Mouse (Mus musculus): ENCODE measurements around the gene Ppp1r14b. TPM values are rescaled to one million over a fixed set of nuclear protein-coding genes. Genes with fewer than 3 reads are reported as not detected.

Gene Ppp1r14b
- polyA plus RNA-seq, 1 experiment from 2014 or later: 99.5 TPM

GRCm38 (mm10) chr19:6977759-6978638 is 3.2 kb downstream of the Ppp1r14b start:
- H3K4me3 ChIP-seq (ENCODE audit: low read depth, low read length): 0 out of 2 replicates have a peak overlapping the region, but pooled peaks have one; percentile 67
- ATAC-seq (ENCODE audit: insufficient number of reproducible peaks, insufficient read depth, low FRiP score, low read depth): no peak
- H3K27ac ChIP-seq (ENCODE audit: low read length): peak overlapping the region; percentile 41
- peaks cover 21% of the 10 kb centered on the region for H3K36me3 ChIP-seq (ENCODE audit: control insufficient read depth, insufficient read depth, low read length)
- H3K9me3 ChIP-seq (ENCODE audit: control insufficient read depth, low read depth, low read length): no peaks in the 10 kb centered on the region
- 0 out of 2 replicates have a peak overlapping the region, but pooled peaks have one; percentile 60 for H3K9ac ChIP-seq (replicated peaks; ENCODE audit: low read depth, low read length)
- H3K4me1 ChIP-seq (ENCODE audit: control insufficient read depth, insufficient read depth, low read length): peaks cover 34% of the 10 kb centered on the region
- 80% methylated on average over 13 of the region's 13 CpGs for WGBS
- peak overlapping the region; percentile 76; the same call in 1 of the 2 replicates for H3K4me2 ChIP-seq (replicated peaks; ENCODE audit: low read depth, low read length)
- H3K27me3 ChIP-seq (ENCODE audit: control insufficient read depth, insufficient read depth, low read length): no peaks in the 10 kb centered on the region

- Histone ChIP-seq H3K9me3 (ENCODE audit: control insufficient read depth, low read depth, low read length) (no peaks in the 10 kb centered on the region), H3K36me3 (ENCODE audit: control insufficient read depth, insufficient read depth, low read length) (peaks cover 23% of the 10 kb centered on the region), H3K9ac (replicated peaks; ENCODE audit: low read depth, low read length) (peak overlapping the region; percentile 60; the same call in 1 of the 2 replicates), H3K4me1 (ENCODE audit: control insufficient read depth, insufficient read depth, low read length) (peaks cover 34% of the 10 kb centered on the region), H3K4me2 (replicated peaks; ENCODE audit: low read depth, low read length) (peak overlapping the region; percentile 76), H3K27me3 (ENCODE audit: control insufficient read depth, insufficient read depth, low read length) (no peaks in the 10 kb centered on the region), H3K4me3 (ENCODE audit: low read depth, low read length) (peak overlapping the region; percentile 67), H3K27ac (ENCODE audit: low read length) (peak overlapping the region; percentile 41)
- no peak for ATAC-seq (ENCODE audit: insufficient number of reproducible peaks, insufficient read depth, low FRiP score, low read depth)
- 29% methylated on average over 3 of the region's 3 CpGs for WGBS
Measured at GRCm38 (mm10) chr19:6978639-6978974, 3.8 kb downstream of the Ppp1r14b start.

DNA sequence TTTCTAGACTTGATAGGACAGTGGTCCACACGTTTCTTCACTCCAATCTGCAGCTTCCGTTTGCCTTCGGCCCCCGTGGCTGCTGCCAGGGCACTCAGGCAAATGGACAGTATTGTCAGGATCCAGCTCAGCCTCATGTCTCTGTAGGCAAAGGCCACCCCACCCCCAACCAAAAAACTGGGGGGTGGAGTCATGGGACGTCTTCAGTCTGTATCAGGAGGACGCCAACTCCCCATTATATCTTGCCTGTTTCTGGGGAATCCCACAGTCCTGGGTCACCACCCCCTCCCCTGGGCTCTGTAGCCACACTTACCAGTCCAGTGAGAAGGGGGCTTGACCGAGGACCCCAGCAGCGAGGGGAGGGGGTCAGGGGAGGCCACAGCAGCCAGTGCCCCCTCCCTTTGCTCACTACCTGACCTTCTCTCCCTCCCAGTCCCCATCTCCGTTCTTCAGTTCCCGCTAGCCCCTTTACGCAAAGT is 4.3 kb downstream of the Ppp1r14b start:
- Histone ChIP-seq H3K9ac (replicated peaks; ENCODE audit: low read depth, low read length) (peak overlapping the region; percentile 60), H3K27me3 (ENCODE audit: control insufficient read depth, insufficient read depth, low read length) (no peaks in the 10 kb centered on the region), H3K9me3 (ENCODE audit: control insufficient read depth, low read depth, low read length) (no peaks in the 10 kb centered on the region), H3K4me2 (replicated peaks; ENCODE audit: low read depth, low read length) (peak overlapping the region; percentile 76), H3K4me3 (ENCODE audit: low read depth, low read length) (peak overlapping the region; percentile 67), H3K36me3 (ENCODE audit: control insufficient read depth, insufficient read depth, low read length) (peaks cover 27% of the 10 kb centered on the region), H3K4me1 (ENCODE audit: control insufficient read depth, insufficient read depth, low read length) (peaks cover 30% of the 10 kb centered on the region), H3K27ac (ENCODE audit: low read length) (peak overlapping the region; percentile 66)
- ATAC-seq (ENCODE audit: insufficient number of reproducible peaks, insufficient read depth, low FRiP score, low read depth): no peak
- WGBS: 8% methylated on average over 11 of the region's 11 CpGs

DNA sequence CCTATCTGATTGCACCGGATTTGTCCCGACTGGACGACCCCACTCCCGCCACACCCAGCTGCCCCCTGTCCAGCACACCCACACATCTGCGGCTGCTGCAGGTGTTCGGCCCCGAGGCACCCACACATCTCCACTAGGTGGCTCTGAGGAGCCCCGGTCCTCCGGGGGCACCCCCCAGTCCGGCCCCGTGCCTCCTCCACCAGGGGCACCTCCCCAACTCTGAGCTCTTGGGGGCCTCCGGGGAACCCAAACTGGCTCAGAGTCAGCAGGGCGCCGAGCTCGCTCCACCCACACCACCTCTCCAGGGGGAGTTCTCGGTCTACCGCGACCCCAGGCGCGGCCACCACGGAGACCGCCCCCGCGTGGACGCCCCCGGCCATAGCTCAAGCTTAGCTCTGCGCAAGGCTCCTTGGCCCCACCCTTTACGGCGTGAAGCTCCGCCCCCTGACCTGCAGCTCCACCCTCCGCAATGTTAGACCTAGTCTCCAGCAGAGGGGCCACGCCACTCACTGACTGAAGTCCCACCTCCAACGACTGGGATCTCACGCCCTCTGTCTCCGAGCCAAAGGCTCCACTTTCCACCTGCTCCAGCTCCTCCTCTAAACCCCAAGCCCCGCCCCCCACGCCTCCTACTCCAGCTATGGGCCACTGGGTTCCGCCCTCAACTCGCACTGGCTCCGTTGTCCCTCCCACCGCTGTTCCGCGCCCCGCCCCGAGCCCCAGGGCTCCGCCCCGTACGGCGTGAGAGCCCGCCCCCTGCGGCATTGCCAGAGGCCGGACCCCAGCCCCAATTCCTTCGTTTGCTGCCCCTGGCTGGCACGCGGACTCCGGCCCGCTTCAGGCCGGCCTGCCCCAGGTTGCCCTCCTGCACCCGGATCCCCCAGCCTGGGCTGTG is 5.0 kb downstream of the Ppp1r14b start:
- peaks cover 30% of the 10 kb centered on the region for H3K4me1 ChIP-seq (ENCODE audit: control insufficient read depth, insufficient read depth, low read length)
- H3K4me2 ChIP-seq (replicated peaks; ENCODE audit: low read depth, low read length): peak overlapping the region; percentile 76
- peaks cover 28% of the 10 kb centered on the region for H3K36me3 ChIP-seq (ENCODE audit: control insufficient read depth, insufficient read depth, low read length)
- H3K9ac ChIP-seq (replicated peaks; ENCODE audit: low read depth, low read length): peak overlapping the region; percentile 60
- no peaks in the 10 kb centered on the region for H3K9me3 ChIP-seq (ENCODE audit: control insufficient read depth, low read depth, low read length)
- H3K27me3 ChIP-seq (ENCODE audit: control insufficient read depth, insufficient read depth, low read length): no peaks in the 10 kb centered on the region
- peak overlapping the region; percentile 82 for H3K27ac ChIP-seq (ENCODE audit: low read length)
- H3K4me3 ChIP-seq (ENCODE audit: low read depth, low read length): peak overlapping the region; percentile 67
- peak; percentile 89 for ATAC-seq (ENCODE audit: insufficient number of reproducible peaks, insufficient read depth, low FRiP score, low read depth)
- WGBS: under 1% methylated on average over 58 of the region's 59 CpGs

DNA sequence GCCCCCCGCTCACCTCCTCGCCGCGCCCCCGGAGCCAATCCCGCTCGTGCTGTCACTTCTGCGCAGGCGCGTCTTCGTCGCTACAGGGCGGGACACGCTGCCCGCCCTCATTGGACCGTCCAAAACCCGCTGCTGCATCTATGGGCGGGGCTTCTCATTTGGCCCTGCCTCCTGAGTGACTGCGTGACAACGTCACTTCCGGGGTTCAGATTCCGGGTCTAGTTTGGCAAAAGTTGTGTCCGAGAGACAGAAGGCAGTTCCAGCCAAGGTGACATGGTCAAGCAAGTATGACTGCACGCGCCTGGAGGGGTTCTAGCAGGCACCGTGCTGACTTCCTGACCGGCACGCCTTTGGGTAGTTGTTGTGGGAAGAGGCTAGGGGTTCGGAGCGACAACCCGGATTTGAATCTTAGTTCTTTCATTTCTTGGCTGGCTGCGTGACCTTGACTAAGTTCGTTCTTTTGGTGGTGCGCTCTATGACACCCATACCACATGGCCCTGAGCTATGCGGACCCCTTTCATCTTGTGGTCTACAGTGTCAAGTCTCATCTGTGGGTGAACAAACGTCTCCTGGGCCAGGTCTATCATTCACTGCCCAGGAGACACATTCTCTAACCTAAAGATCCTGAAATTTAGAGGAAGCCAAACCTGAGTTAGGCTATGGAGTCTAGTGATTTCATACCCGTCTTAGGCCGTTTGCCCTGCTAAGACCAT is 5.8 kb downstream of the Ppp1r14b start, which contains the start of gene Fkbp2:
Gene Fkbp2, minus strand, starts transcription at position 121 of the 713 bp plus-strand sequence.
- H3K4me2 ChIP-seq (replicated peaks; ENCODE audit: low read depth, low read length): peak within 1 kb of the TSS; percentile 76
- peak within 1 kb of the TSS; percentile 60 for H3K9ac ChIP-seq (replicated peaks; ENCODE audit: low read depth, low read length)
- H3K4me3 ChIP-seq (ENCODE audit: low read depth, low read length): peak within 1 kb of the TSS; percentile 67
- 2% methylated on average over 38 of the region's 38 CpGs for WGBS
- peak within 1 kb of the TSS; percentile 82 for H3K27ac ChIP-seq (ENCODE audit: low read length)
- no peaks in the 10 kb centered on the region for H3K9me3 ChIP-seq (ENCODE audit: control insufficient read depth, low read depth, low read length)
- H3K4me1 ChIP-seq (ENCODE audit: control insufficient read depth, insufficient read depth, low read length): peaks cover 30% of the 10 kb centered on the region
- peak; percentile 88 for ATAC-seq (ENCODE audit: insufficient number of reproducible peaks, insufficient read depth, low FRiP score, low read depth)
- peaks cover 36% of the 10 kb centered on the region for H3K36me3 ChIP-seq (ENCODE audit: control insufficient read depth, insufficient read depth, low read length)
- no peaks in the 10 kb centered on the region for H3K27me3 ChIP-seq (ENCODE audit: control insufficient read depth, insufficient read depth, low read length)

- 0 out of 2 replicates have a peak overlapping the region, but pooled peaks have one; percentile 67 for H3K4me3 ChIP-seq (ENCODE audit: low read depth, low read length)
- no peak overlapping the region for H3K9ac ChIP-seq (replicated peaks; ENCODE audit: low read depth, low read length)
Measured at GRCm38 (mm10) chr19:6981465-6981864, 6.7 kb downstream of the Ppp1r14b start.

GRCm38 (mm10) chr19:6983621-6984020 is 8.9 kb downstream of the Ppp1r14b start:
- ATAC-seq (ENCODE audit: insufficient number of reproducible peaks, insufficient read depth, low FRiP score, low read depth): no peak
- Histone ChIP-seq H3K4me1 (ENCODE audit: control insufficient read depth, insufficient read depth, low read length) (peaks cover 28% of the 10 kb centered on the region), H3K27me3 (ENCODE audit: control insufficient read depth, insufficient read depth, low read length) (no peaks in the 10 kb centered on the region), H3K4me2 (replicated peaks; ENCODE audit: low read depth, low read length) (no peak overlapping the region), H3K4me3 (ENCODE audit: low read depth, low read length) (no peak overlapping the region), H3K9me3 (ENCODE audit: control insufficient read depth, low read depth, low read length) (no peaks in the 10 kb centered on the region), H3K36me3 (ENCODE audit: control insufficient read depth, insufficient read depth, low read length) (peaks cover 23% of the 10 kb centered on the region; the same call in 1 of the 2 replicates), H3K27ac (ENCODE audit: low read length) (no peak overlapping the region), H3K9ac (replicated peaks; ENCODE audit: low read depth, low read length) (no peak overlapping the region)
- WGBS: 94% methylated on average over 5 of the region's 5 CpGs

More at GRCm38 (mm10) chr19:6981465-6981864, 6.7 kb downstream of the Ppp1r14b start:
- no peaks in the 10 kb centered on the region for H3K27me3 ChIP-seq (ENCODE audit: control insufficient read depth, insufficient read depth, low read length)
- peaks cover 26% of the 10 kb centered on the region for H3K4me1 ChIP-seq (ENCODE audit: control insufficient read depth, insufficient read depth, low read length)
- H3K36me3 ChIP-seq (ENCODE audit: control insufficient read depth, insufficient read depth, low read length): peaks cover 36% of the 10 kb centered on the region
- no peaks in the 10 kb centered on the region for H3K9me3 ChIP-seq (ENCODE audit: control insufficient read depth, low read depth, low read length)
- H3K27ac ChIP-seq (ENCODE audit: low read length): no peak overlapping the region
- no peak for ATAC-seq (ENCODE audit: insufficient number of reproducible peaks, insufficient read depth, low FRiP score, low read depth)
- H3K4me2 ChIP-seq (replicated peaks; ENCODE audit: low read depth, low read length): peak overlapping the region; percentile 76; the same call in 1 of the 2 replicates
- 89% methylated on average over 4 of the region's 4 CpGs for WGBS
